Mouse (Mus musculus) forebrain, embryonic 11.5 days (tissue): ENCODE data around the gene Itpk1. TPM values are rescaled to one million over a fixed set of nuclear protein-coding genes. Genes with fewer than 3 reads are reported as not detected.

Experiments used
- ATAC-seq: fragments of 200-750 bp; cut with Nextera tagmentation; replicated peaks from 2 replicates; pipeline ENCODE4 v1.8.0; 2017; ENCODE audit warnings: moderate TSS enrichment; ENCODE audit not compliant: low FRiP score
- DNase-seq: peaks from one replicate; pipeline ENCODE4 v3.0.0-alpha.2; 2017; ENCODE audit warnings: low spot score
- H3K27ac ChIP-seq: fragments of 300-500 bp; sonication (generic); 2 replicates; pipeline ENCODE4 v1.5.1; 2014; ENCODE audit warnings: low read depth, low read length
- H3K27me3 ChIP-seq: fragments of 300-500 bp; sonication (generic); 2 replicates; pipeline ENCODE4 v1.6.1; 2014; ENCODE audit warnings: mild to moderate bottlenecking, low read length, mixed read lengths; ENCODE audit not compliant: control insufficient read depth, insufficient read depth
- H3K36me3 ChIP-seq: fragments of 300-500 bp; sonication (generic); 2 replicates; pipeline ENCODE4 v1.6.1; 2014; ENCODE audit warnings: mild to moderate bottlenecking, low read length, moderate library complexity, mixed read lengths; ENCODE audit not compliant: control insufficient read depth, insufficient read depth
- H3K4me1 ChIP-seq: fragments of 300-500 bp; sonication (generic); replicated peaks from 2 replicates; pipeline ENCODE4 v1.6.1; 2014; ENCODE audit warnings: low read length, mixed read lengths; ENCODE audit not compliant: control insufficient read depth, insufficient read depth
- H3K4me2 ChIP-seq: fragments of 300-500 bp; sonication (generic); 2 replicates; pipeline ENCODE4 v1.6.1; 2014; ENCODE audit warnings: low read depth, mild to moderate bottlenecking, low read length, moderate library complexity, mixed read lengths; ENCODE audit not compliant: severe bottlenecking
- H3K4me3 ChIP-seq: fragments of 300-500 bp; sonication (generic); 2 replicates; pipeline ENCODE4 v1.5.1; 2014; ENCODE audit warnings: low read depth, low read length
- H3K9ac ChIP-seq: fragments of 300-500 bp; sonication (generic); 2 replicates; pipeline ENCODE4 v1.6.1; 2014; ENCODE audit warnings: low read length
- H3K9me3 ChIP-seq: fragments of 300-500 bp; sonication (generic); 2 replicates; pipeline ENCODE4 v1.6.1; 2016; ENCODE audit warnings: low read length, mixed read lengths; ENCODE audit not compliant: control insufficient read depth
- WGBS: fragments of 180-500 bp; shearing (Covaris S2); extraction: QIAGEN DNeasy Blood & Tissue Kit; methylation state at CpG from one replicate; pipeline ENCODE4 v1.1.7; 2014; 5-methylcytosine and 5-hydroxymethylcytosine counted together
- polyA plus RNA-seq: library from polyadenylated mRNA; unstranded; fragments of >200 nt; fragmentation: Nextera tagmentation; extraction: Ambion mirVana; gene quantifications from 2 replicates; pipeline ENCODE4 v1.2.1, GENCODE M21; 2014

Gene Itpk1
- polyA plus RNA-seq, 1 experiment from 2014 or later = 19.6 TPM

DNA sequence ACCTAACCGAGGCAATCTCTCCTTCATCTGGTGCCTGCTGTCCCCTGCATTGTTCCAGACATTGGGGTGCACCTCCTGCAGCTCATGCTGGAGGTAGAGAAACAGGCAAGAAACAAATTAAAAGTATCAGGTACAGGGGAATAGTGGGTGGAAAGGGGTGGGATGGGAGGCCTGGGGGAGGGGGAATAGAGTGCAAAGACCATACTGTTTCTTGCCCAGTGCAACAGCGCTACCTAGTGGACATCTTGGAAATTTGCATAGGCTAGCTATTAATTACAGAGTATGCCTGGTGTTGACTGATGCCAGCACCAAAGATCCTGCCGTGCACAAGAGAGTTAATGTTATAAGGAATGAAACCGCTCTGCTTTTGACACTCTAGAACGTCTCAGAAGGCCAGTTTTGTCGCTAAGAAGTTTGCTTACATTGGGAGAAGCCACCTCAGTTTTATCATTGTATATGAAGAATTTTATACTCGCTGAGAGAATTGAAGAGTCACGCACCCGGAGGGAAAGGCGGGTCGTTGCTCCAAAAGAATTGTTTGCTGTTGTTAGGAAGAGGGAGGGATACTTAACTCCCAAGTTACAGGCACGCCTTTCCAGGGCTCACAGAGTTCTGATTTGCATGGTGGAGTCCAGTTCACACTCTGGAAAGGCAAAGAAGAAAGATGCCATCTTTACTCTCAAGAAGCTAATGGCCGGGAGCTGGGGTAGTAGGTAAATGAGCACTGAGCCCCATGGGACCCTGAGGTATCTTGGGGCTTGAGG lies 15.0 kb upstream of the Itpk1 start:
- Histone ChIP-seq H3K27me3 (no peaks in the 10 kb centered on the region), H3K4me1 (0 out of 2 replicates have a peak, but pooled peaks cover 2% of the 10 kb centered on the region), H3K36me3 (no peaks in the 10 kb centered on the region), H3K4me3 (no peak overlapping the region), H3K4me2 (no peak overlapping the region), H3K9ac (no peak overlapping the region), H3K9me3 (no peaks in the 10 kb centered on the region), H3K27ac (no peak overlapping the region)
- DNase-seq (peak; percentile 75), ATAC-seq (peak; percentile 83)
- 30% methylated on average over 13 of the region's 13 CpGs for WGBS

DNA sequence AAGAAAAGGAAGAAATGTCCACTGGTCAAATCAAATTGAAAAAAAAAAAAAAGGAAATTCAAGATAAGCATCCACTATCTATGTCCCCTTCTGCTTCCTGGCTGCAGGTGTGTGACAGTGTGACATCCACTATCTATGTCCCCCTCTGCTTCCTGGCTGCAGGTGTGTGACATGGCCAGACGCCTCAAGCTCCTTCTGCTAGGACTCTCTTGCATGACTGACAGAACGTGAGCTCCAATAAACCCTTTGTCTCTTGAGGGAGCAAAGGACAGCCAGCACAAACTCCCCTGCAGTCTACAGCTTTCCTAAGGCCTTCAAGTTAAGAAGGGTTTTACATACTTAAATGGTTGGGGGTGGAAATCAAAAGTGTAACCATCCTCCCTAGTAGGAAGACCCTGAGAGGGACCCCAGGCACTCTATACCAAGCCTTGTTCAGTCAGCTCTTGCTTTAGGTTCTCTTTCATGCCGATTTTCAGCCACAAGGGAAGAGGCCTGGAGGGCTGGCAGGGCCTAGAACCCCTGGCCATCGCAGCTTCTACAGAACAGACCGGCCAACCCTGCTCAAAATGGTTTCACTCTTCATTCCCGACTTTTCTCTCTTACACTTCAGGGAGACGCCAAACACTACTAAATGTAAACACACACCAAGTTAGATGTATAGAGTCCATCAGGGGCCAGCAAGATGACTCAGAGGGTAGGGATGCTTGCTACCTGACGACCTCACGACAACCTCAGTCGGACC lies 10.1 kb upstream of the Itpk1 start:
- Histone ChIP-seq H3K27me3 (no peaks in the 10 kb centered on the region), H3K4me3 (no peak overlapping the region), H3K36me3 (no peaks in the 10 kb centered on the region), H3K4me2 (no peak overlapping the region), H3K9ac (no peak overlapping the region), H3K4me1 (no peaks in the 10 kb centered on the region), H3K27ac (no peak overlapping the region), H3K9me3 (no peaks in the 10 kb centered on the region)
- 83% methylated on average over 10 of the region's 10 CpGs for WGBS
- no peak for ATAC-seq
- no peak for DNase-seq

DNA sequence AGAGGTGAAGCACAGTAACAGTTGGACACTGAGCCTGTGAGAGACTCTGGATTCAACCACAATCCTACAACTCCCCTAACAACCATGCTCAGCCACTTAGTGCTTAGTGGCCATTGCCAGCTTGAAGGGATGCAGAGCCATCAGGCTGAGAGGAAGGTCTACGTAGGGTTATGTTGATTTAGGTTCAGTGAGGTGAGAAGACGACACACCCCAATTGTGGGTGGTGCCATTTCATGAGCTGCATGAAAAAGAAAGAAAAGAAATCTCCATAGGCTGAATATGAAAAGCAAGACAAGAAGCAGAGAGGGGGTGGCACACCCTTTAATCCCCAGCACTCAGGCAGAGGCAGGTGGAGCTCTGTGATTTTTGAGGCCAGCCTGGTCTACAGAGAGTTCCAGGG lies 9.4 kb upstream of the Itpk1 start:
- WGBS = 80% methylated on average over 2 of the region's 2 CpGs
- H3K36me3 ChIP-seq = no peaks in the 10 kb centered on the region
- no peak overlapping the region for H3K4me2 ChIP-seq
- no peak for DNase-seq
- H3K27ac ChIP-seq = no peak overlapping the region
- H3K4me3 ChIP-seq = no peak overlapping the region
- no peak overlapping the region for H3K9ac ChIP-seq
- H3K9me3 ChIP-seq = no peaks in the 10 kb centered on the region
- no peaks in the 10 kb centered on the region for H3K27me3 ChIP-seq
- H3K4me1 ChIP-seq = no peaks in the 10 kb centered on the region
- ATAC-seq = no peak

DNA sequence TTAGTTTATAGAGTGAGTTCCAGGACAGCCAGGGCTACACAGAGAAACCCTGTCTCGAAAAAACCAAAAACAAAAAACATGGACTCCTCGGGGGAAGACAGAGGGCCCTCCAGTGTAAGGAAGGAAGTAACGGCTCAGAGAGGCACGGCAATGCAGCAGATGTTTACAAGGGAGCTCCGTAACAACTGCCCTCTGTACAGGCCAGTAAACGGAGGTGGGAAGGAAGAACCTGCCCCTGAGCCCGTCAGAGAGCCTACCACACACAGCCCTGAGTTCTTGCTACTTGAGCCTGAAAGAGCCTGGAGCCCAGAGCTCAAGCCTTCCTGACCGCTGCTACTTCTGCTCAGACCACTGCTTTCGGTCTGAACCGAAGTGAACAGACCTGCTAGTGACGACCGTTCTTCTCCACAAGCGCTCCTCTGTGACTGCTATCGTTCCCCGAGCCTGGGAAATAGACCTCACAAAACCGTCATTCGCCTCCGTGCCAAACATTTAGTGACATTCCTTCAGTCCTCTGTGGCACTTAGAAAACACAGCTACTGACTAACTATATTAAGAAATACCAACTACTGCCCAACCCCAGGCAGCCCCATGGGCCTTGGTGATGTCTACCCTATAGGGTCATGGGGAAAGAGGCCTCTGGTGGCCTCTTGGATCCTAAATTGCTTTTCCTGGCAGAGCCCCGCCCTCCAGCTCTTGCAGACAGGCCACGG lies 8.6 kb upstream of the Itpk1 start:
- no peak overlapping the region for H3K27ac ChIP-seq
- H3K4me2 ChIP-seq = no peak overlapping the region
- no peak overlapping the region for H3K4me3 ChIP-seq
- H3K27me3 ChIP-seq = no peaks in the 10 kb centered on the region
- ATAC-seq = no peak
- H3K9me3 ChIP-seq = no peaks in the 10 kb centered on the region
- WGBS = 82% methylated on average over 20 of the region's 20 CpGs
- no peaks in the 10 kb centered on the region for H3K36me3 ChIP-seq
- H3K4me1 ChIP-seq = no peaks in the 10 kb centered on the region
- DNase-seq = no peak
- no peak overlapping the region for H3K9ac ChIP-seq

DNA sequence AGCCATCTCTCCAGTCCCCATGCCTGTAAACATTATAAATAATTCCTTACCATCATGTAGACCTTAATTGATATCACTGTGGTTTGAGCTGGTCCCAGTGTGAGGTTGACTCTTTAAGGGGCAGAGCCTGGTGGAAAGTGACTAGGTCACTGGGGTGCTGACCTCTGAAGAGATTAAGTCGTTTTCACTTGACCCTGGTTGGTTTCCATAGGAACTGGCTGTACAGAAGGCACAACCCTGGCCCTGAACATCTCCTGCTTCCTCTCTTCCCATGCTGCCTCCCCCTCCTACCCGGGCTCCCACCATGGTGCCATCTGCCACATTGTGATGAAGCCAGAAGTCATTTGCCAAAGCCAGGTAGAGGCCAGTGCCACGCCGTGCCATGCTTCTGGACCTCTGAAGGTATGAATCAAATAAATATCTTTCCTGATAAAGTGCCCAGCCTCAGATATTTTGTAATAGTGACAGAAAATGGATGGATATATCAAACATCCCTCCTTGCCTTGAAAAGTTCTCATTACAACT lies 6.2 kb upstream of the Itpk1 start:
- no peak overlapping the region for H3K27ac ChIP-seq
- no peak overlapping the region for H3K9ac ChIP-seq
- no peak overlapping the region for H3K4me3 ChIP-seq
- no peaks in the 10 kb centered on the region for H3K36me3 ChIP-seq
- DNase-seq (no peak), ATAC-seq (no peak)
- H3K27me3 ChIP-seq = no peaks in the 10 kb centered on the region
- 63% methylated on average over 4 of the region's 4 CpGs for WGBS
- no peaks in the 10 kb centered on the region for H3K9me3 ChIP-seq
- H3K4me1 ChIP-seq = no peaks in the 10 kb centered on the region
- no peak overlapping the region for H3K4me2 ChIP-seq

DNA sequence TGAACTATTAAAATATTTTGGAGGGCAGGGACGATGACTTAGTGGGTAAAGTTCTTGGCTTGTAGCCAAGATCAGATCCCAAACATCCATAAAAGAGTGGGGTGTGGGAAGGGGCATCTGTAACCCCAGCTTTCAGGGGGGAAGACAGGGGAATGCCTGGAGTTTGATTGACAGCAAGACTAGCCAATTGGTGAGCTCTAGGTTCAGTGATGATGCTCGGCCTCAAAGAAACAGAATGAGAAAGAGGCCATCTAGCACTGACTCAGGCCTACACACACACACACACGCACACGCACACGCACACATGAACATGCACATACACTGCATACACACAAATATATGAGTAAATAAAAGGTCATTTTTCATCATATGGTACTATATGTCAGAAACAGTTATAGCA lies 5.2 kb upstream of the Itpk1 start:
- no peak overlapping the region for H3K9ac ChIP-seq
- no peak overlapping the region for H3K4me3 ChIP-seq
- H3K27me3 ChIP-seq = no peaks in the 10 kb centered on the region
- WGBS = 93% methylated on average over 5 of the region's 5 CpGs
- DNase-seq (no peak), ATAC-seq (no peak)
- no peaks in the 10 kb centered on the region for H3K9me3 ChIP-seq
- no peak overlapping the region for H3K4me2 ChIP-seq
- H3K36me3 ChIP-seq = no peaks in the 10 kb centered on the region
- H3K4me1 ChIP-seq = no peaks in the 10 kb centered on the region
- H3K27ac ChIP-seq = no peak overlapping the region

DNA sequence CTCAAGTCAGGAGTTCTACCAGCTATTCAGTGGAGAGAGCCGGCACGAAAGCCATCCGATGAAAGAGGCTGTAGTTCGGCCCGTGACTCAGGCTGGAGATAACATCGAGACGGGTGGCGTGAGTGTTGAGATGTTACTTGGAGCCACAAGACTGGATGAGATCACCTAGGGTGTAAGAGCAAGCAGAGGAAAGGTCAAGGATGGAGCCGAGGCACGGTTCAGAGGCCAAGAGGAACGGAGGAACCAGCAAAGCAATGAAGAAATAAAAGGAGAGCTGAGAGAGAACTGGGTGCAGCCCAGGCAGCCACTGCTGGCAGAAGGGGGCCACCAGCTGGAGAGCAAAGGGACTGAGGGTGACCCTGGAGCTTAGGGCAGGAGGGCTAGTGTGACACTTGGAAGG lies 3.5 kb upstream of the Itpk1 start:
- Histone ChIP-seq H3K27ac (no peak overlapping the region), H3K9me3 (no peaks in the 10 kb centered on the region), H3K4me1 (0 out of 2 replicates have a peak, but pooled peaks cover 2% of the 10 kb centered on the region), H3K36me3 (no peaks in the 10 kb centered on the region), H3K27me3 (no peaks in the 10 kb centered on the region), H3K4me3 (no peak overlapping the region), H3K9ac (no peak overlapping the region), H3K4me2 (no peak overlapping the region)
- WGBS = 83% methylated on average over 11 of the region's 11 CpGs
- ATAC-seq (no peak), DNase-seq (no peak)

DNA sequence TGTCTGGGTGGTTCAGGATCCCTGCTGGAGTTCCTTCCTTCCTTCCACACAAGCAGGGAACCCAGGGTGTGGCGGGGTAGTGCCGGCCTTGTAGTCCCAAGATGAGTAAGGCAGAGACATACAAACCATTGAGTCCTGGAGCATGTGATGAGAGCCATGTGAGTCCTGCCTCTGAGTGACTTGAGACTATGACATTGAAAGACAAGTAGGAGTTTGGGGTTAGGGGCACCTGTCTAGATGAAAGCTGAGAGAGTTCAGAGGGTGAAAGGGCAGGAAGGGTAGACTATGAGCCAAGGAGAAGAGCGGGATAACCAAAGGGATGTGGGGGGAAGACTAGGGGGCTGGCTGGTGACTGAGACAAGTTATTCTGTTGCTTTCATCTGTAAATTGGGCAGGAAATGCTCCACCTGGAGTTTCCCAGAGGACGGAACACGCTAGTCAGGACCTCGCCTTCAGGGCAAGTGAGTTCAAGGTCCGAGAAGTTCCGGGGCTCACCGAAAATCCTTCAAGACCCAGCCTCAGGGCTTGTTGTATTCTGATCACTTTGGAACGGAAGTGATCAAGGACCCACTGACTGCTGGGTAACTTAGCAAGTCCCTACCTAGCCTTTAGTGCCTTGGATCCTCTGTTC lies 2.2 kb upstream of the Itpk1 start:
- WGBS = 85% methylated on average over 10 of the region's 10 CpGs
- H3K9me3 ChIP-seq = no peaks in the 10 kb centered on the region
- ATAC-seq = no peak
- DNase-seq = no peak
- no peaks in the 10 kb centered on the region for H3K27me3 ChIP-seq
- no peak overlapping the region for H3K4me3 ChIP-seq
- H3K27ac ChIP-seq = no peak overlapping the region
- no peaks in the 10 kb centered on the region for H3K36me3 ChIP-seq
- no peak overlapping the region for H3K4me2 ChIP-seq
- H3K4me1 ChIP-seq = peaks cover 10% of the 10 kb centered on the region
- H3K9ac ChIP-seq = no peak overlapping the region
